Mouse (Mus musculus) stomach, embryonic 16.5 days (tissue): Measurements from ENCODE around the gene Abcf2. TPM values are rescaled to one million over a fixed set of nuclear protein-coding genes. Genes with fewer than 3 reads are reported as not detected.
"Not testable (repeated sequence)": the region's sequence is repeated elsewhere in the genome, so short reads cannot be mapped to it uniquely, and the experiment has no call there.

Experiments
- ATAC-seq: fragments of 200-750 bp; cut with Nextera tagmentation; 2 replicates; pipeline ENCODE4 v1.8.0; 2017; ENCODE audit warnings: moderate number of reproducible peaks, moderate TSS enrichment; ENCODE audit not compliant: insufficient read depth, low FRiP score
- H3K27ac ChIP-seq: fragments of 300-500 bp; sonication (generic); 2 replicates; pipeline ENCODE4 v1.5.1; 2014; ENCODE audit warnings: low read length
- H3K27me3 ChIP-seq: fragments of 300-500 bp; sonication (generic); 2 replicates; pipeline ENCODE4 v1.6.1; 2014; ENCODE audit warnings: low read length, control low read depth, mixed read lengths; ENCODE audit not compliant: control insufficient read depth, insufficient read depth
- H3K36me3 ChIP-seq: fragments of 300-500 bp; sonication (generic); 2 replicates; pipeline ENCODE4 v1.6.1; 2014; ENCODE audit warnings: low read length; ENCODE audit not compliant: control insufficient read depth, insufficient read depth
- H3K4me1 ChIP-seq: fragments of 300-500 bp; sonication (generic); 2 replicates; pipeline ENCODE4 v1.6.1; 2014; ENCODE audit warnings: low read length, control low read depth, mixed read lengths; ENCODE audit not compliant: control insufficient read depth, insufficient read depth
- H3K4me2 ChIP-seq: fragments of 300-500 bp; sonication (generic); 2 replicates; pipeline ENCODE4 v1.6.1; 2014; ENCODE audit warnings: low read depth, low read length, mixed read lengths
- H3K4me3 ChIP-seq: fragments of 300-500 bp; sonication (generic); replicated peaks from 2 replicates; pipeline ENCODE4 v1.5.1; 2014; ENCODE audit warnings: mild to moderate bottlenecking, low read length
- H3K9ac ChIP-seq: fragments of 300-500 bp; sonication (generic); 2 replicates; pipeline ENCODE4 v1.6.1; 2014; ENCODE audit warnings: low read length
- H3K9me3 ChIP-seq: fragments of 300-500 bp; sonication (generic); replicated peaks from 2 replicates; pipeline ENCODE4 v1.6.1; 2016; ENCODE audit warnings: low read length, control low read depth; ENCODE audit not compliant: control insufficient read depth
- WGBS: fragments of 180-500 bp; shearing (Covaris S2); extraction: QIAGEN DNeasy Blood & Tissue Kit; methylation state at CpG from one replicate; pipeline ENCODE4 v1.1.7; 2014; 5-methylcytosine and 5-hydroxymethylcytosine counted together
- polyA plus RNA-seq: library from polyadenylated mRNA; unstranded; fragments of >200 nt; fragmentation: Nextera tagmentation; extraction: Ambion mirVana; gene quantifications from 2 replicates; pipeline ENCODE4 v1.2.1, GENCODE M21; 2015

The Abcf2 gene
- polyA plus RNA-seq, 1 experiment from 2014 or later, result 81.7 TPM

DNA sequence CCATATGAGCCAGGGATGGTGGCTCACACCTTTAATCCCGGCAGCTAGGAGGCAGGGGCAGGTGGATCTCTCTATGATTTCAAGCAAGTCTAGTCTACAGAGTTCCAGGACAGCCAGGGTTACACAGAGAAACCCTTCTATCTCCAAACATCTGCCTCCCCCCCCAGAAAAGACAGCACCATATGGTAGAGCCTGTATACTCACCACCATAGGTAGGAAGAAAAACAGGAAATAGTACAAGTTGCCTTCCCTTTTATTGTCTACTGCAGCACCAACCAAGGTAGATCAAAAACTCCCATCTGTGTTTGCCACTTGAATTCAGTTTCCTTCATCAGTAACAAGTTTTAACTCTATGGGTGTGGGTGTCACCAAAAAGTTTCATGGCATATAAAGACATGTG, 1.3 kb downstream of the Abcf2 start:
- Histone ChIP-seq H3K27me3 (no peaks in the 10 kb centered on the region), H3K4me3 (peak overlapping the region; percentile 91; the same call in 1 of the 2 replicates), H3K4me1 (peaks cover 9% of the 10 kb centered on the region), H3K27ac (no peak overlapping the region), H3K9me3 (no peaks in the 10 kb centered on the region), H3K4me2 (peak overlapping the region; percentile 73), H3K36me3 (peaks cover 28% of the 10 kb centered on the region), H3K9ac (peak overlapping the region; percentile 89)
- 85% methylated on average over 1 of the region's 1 CpGs for WGBS
- ATAC-seq, result no peak

DNA sequence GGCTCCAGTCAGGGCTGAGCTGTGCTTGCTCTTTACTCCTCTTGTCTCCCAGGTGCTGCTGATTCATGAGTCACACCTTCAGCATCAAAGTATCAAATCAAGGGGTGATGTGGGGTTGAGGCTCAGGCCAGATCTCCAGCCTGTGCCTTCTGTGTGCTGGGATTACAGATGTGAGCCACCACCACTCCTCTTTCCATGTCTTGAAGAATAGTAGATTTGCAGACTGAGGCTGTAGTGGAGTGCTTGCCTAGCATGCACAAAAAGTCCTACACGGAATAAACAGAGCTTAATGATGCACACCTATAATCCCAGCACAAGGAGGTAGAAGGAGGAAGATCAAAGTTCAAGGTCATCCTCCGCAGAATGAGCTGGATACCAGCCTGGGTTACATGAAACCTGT, 20.6 kb downstream of the Abcf2 start, which contains the start of gene 4931409K22Rik:
Gene 4931409K22Rik, minus strand, starts transcription at position 101 of the 400 bp plus-strand sequence.
- WGBS, result 68% methylated on average over 2 of the region's 2 CpGs
- H3K4me2 ChIP-seq, result no peak within 1 kb of the TSS
- no peak for ATAC-seq
- H3K36me3 ChIP-seq, result no peaks in the 10 kb centered on the region
- H3K9me3 ChIP-seq, result no peaks in the 10 kb centered on the region
- H3K9ac ChIP-seq, result no peak within 1 kb of the TSS
- H3K4me1 ChIP-seq, result no peaks in the 10 kb centered on the region
- no peaks in the 10 kb centered on the region; the same call in 1 of the 2 replicates for H3K27me3 ChIP-seq
- H3K4me3 ChIP-seq, result no peak within 1 kb of the TSS
- H3K27ac ChIP-seq, result no peak within 1 kb of the TSS

DNA sequence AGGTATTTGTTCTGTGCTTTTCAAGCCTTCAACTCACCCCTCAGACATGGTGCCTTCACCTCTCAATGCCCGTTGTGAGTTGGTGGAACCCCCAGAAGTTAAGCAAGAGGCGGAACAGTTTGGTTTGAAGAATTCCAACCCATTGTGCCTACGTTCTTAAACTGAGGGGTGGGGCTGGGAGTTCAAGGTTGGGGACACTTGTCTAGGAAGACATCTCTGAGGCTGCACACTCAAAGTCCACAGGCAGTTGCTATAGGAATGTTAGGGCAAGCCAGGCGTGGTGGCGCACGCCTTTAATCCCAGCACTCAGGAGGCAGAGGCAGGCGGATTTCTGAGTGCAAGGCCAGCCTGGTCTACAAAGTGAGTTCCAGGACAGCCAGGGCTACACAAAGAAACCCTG, 21.9 kb downstream of the Abcf2 start:
- H3K4me3 ChIP-seq, H3K9me3 ChIP-seq, H3K9ac ChIP-seq, H3K27ac ChIP-seq, ATAC-seq, H3K4me2 ChIP-seq, H3K36me3 ChIP-seq, H3K4me1 ChIP-seq, H3K27me3 ChIP-seq: not testable (repeated sequence)
- 89% methylated on average over 7 of the region's 7 CpGs for WGBS

DNA sequence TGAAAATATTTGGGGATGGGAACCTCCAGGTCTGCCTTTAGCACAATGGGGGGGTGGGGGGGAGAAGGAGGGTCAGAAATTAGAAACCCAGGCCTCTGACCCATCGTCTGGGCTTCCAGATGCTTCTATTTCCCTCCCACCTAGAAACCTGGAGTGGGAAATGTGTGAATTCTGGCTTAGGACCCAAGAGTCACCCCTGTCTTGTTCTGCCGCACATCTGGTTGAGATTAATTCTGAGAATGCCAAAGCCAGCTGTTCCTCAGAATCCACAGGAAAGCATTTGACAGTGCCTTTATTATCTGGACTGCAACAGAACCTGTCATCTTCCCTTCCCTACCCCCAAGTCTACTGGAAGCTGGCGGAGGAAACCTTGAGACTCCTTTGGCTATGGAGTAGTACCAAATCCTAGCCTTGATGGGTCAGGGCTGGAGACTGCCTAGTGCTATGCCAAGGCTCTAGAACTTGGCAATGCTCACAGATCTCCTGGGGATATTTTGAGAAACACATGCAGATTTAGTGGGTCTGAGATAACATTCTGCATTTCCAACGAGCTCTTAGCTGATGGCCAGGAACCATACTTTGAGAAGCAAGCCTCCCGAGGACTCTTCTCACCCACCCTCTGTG, 23.5 kb downstream of the Abcf2 start:
- Histone ChIP-seq H3K27me3 (no peaks in the 10 kb centered on the region; the same call in 1 of the 2 replicates), H3K9me3 (no peaks in the 10 kb centered on the region), H3K4me3 (no peak overlapping the region), H3K36me3 (no peaks in the 10 kb centered on the region), H3K27ac (no peak overlapping the region), H3K4me2 (no peak overlapping the region), H3K9ac (no peak overlapping the region), H3K4me1 (peaks cover 8% of the 10 kb centered on the region; the same call in 1 of the 2 replicates)
- ATAC-seq, result no peak
- WGBS, result 55% methylated on average over 5 of the region's 5 CpGs

DNA sequence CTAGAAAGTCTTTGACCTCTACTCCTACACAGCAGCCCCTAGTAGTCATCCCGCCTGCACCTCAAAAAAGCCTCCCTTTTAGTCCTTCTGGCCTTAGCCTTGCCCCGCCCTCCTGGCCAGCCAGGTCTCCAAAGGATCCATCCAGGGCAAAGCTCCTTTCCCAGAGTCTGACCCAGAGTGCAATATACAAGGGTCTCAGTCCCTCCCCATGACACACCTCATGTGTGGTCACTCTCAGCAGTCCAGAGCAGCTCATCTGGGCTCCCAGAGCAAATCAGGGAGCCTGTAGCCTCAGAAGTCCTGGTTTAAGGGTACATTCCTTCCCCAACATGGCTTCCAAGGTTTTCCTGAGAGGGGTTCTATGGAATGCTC, 26.0 kb downstream of the Abcf2 start:
- Histone ChIP-seq H3K9me3 (no peaks in the 10 kb centered on the region), H3K4me3 (no peak overlapping the region), H3K27ac (no peak overlapping the region), H3K4me1 (peaks cover 8% of the 10 kb centered on the region; the same call in 1 of the 2 replicates), H3K36me3 (no peaks in the 10 kb centered on the region), H3K4me2 (peak overlapping the region; percentile 34), H3K27me3 (no peaks in the 10 kb centered on the region; the same call in 1 of the 2 replicates), H3K9ac (no peak overlapping the region)
- ATAC-seq, result no peak
- 37% methylated on average over 2 of the region's 2 CpGs for WGBS

DNA sequence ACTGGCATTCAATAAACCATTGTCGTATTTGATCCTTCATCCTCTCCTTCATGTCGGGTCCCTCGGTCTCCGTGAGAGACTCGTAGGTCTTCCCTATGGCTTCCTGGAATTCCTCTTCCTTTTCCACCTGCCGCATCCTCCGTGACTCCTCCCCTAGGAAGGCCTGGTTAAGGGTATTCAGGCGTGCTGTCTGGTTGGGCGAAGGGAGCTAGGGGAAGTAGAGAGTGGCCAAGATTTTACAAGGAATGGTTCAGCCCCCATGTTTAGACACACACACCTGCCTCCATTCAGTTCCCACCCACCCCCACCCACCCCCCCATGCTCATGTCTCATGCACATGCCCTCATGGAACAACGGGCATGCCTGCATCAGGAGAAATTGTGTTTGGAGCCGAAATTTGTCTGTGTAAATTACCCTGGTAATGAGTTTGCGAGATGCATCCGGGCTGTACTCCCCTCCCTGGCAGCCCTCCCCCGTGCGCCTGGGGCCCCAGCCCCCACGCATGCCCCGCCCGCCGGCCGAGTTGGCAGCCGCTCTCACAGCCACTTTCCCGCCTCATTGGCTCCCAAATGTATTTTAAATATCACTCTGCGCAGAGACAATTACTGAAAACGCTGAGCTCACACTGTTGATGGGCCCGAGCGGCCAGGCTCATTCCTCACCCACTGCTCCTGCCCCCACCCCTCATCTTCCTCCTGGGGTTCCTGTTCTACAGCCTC, 26.5 kb downstream of the Abcf2 start:
- 27% methylated on average over 26 of the region's 26 CpGs for WGBS
- Histone ChIP-seq H3K27me3 (no peaks in the 10 kb centered on the region; the same call in 1 of the 2 replicates), H3K36me3 (no peaks in the 10 kb centered on the region), H3K9me3 (no peaks in the 10 kb centered on the region), H3K4me3 (no peak overlapping the region), H3K4me2 (peak overlapping the region; percentile 34), H3K4me1 (peaks cover 8% of the 10 kb centered on the region; the same call in 1 of the 2 replicates), H3K9ac (no peak overlapping the region), H3K27ac (no peak overlapping the region)
- peak; percentile 60 for ATAC-seq

DNA sequence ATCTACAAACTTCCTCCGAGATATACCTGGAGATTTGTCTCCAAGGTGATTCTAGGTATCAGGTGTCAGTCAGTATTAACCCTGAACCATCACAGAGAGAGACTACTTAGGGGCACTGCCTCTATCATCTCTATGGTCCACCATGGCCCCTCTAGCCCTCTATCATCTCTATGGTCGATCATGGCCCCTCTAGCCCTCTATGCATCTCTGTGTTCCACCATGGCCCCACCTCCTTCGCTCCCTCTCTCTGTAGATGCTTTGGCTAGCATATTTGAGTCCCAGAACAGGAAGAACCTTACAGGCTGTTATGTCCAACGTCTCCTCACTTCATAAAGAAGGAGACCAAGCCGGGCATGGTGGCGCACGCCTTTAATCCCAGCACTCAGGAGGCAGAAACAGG, 34.6 kb downstream of the Abcf2 start:
- no peak for ATAC-seq
- Histone ChIP-seq H3K4me3 (no peak overlapping the region), H3K9me3 (no peaks in the 10 kb centered on the region), H3K27me3 (no peaks in the 10 kb centered on the region), H3K4me1 (peaks cover 13% of the 10 kb centered on the region), H3K9ac (no peak overlapping the region), H3K27ac (no peak overlapping the region), H3K4me2 (no peak overlapping the region), H3K36me3 (no peaks in the 10 kb centered on the region)
- WGBS, result 83% methylated on average over 7 of the region's 7 CpGs

DNA sequence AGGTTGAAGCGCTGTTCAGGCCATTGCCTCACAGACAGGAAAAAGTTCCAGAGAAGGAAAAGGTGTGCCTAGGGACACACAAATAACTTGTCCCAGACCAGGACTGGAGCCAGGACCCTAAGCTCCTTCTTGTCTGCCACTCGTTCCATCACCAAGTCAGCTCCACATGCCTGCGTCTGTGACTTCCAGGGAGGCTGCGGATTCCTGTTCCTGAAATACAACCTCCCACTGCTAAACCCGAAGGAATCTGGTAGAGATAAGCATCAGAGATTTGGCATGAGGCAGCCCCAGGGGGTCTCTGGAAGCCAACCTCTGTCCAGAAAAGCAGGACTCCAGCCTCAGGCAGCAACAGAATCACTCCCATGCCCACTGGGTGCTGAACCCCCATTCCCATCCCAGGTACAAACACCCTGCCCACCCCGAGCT, 36.1 kb downstream of the Abcf2 start:
- H3K9ac ChIP-seq, result no peak overlapping the region
- peak overlapping the region; percentile 25; the same call in 1 of the 2 replicates for H3K4me3 ChIP-seq
- H3K27me3 ChIP-seq, result no peaks in the 10 kb centered on the region
- H3K4me1 ChIP-seq, result peaks cover 13% of the 10 kb centered on the region
- no peaks in the 10 kb centered on the region for H3K36me3 ChIP-seq
- H3K4me2 ChIP-seq, result peak overlapping the region; percentile 44
- H3K9me3 ChIP-seq, result no peaks in the 10 kb centered on the region
- ATAC-seq, result no peak
- WGBS, result 10% methylated on average over 6 of the region's 6 CpGs
- no peak overlapping the region for H3K27ac ChIP-seq

DNA sequence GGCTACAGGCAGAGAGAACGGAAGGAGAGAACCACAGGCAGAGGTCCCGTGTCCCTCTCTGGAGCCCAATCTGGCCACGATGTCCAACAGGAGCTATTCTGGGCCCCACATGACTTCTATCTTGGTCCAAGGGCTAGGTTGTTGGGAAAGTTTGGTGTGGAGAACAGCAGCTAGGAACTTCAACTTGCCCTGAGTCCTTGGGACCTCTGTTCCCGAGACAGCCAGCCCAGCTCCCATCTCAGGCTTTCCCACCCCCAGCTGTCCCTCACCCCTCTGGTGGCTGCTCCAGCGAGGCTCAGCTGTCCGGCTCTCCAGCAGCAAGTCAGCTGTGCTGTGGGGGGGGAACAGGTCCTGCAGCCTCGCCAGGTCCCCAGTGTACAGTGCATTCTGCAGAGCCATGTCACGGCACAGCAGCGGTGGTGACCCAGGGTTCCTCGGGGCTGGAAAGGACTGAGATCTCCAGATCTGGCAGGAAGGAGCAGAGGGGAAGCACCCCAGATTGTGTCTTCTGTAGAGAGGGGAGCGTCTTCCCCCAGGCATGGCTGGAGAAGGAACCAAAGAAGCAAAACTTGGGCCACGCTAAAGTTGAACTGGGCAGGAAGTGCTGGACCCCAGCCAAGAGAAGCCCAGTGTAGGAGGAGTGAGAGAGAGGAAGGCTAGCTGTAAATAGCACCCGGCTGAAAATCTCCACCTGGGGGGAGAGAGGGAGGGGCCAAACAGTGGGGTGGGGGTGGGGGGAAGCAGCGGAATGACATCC, 36.7 kb downstream of the Abcf2 start, which contains the start of gene Asb10:
Gene Asb10, minus strand, starts transcription at position 592 of the 757 bp plus-strand sequence.
- H3K36me3 ChIP-seq, result no peaks in the 10 kb centered on the region
- peak; percentile 52 for ATAC-seq
- H3K27ac ChIP-seq, result peak within 1 kb of the TSS; percentile 14; the same call in 1 of the 2 replicates
- peak within 1 kb of the TSS; percentile 25 for H3K4me3 ChIP-seq
- peak within 1 kb of the TSS; percentile 52 for H3K9ac ChIP-seq
- H3K4me2 ChIP-seq, result peak within 1 kb of the TSS; percentile 44
- H3K27me3 ChIP-seq, result no peaks in the 10 kb centered on the region
- WGBS, result 21% methylated on average over 14 of the region's 14 CpGs
- peaks cover 13% of the 10 kb centered on the region for H3K4me1 ChIP-seq
- H3K9me3 ChIP-seq, result no peaks in the 10 kb centered on the region
